Mouse (Mus musculus) lung, adult 2 months (tissue): Measurements from ENCODE around the gene Stx11.

Experiments
- CTCF ChIP-seq: fragments of 200-500 bp; IDR thresholded peaks from 2 replicates; pipeline ENCODE4 v1.5.1; 2011; ENCODE audit warnings: mild to moderate bottlenecking, low read length, control low read depth; ENCODE audit not compliant: insufficient read depth
- POLR2A ChIP-seq: fragments of 200-500 bp; IDR thresholded peaks from 2 replicates; pipeline ENCODE4 v1.6.1; 2011; ENCODE audit warnings: low read depth, mild to moderate bottlenecking, control low read depth, low read length, borderline replicate concordance; ENCODE audit errors: extremely low read depth

GRCm38 (mm10) chr10:12962238-12962637 is 1.9 kb downstream of the Stx11 start:
- TF ChIP-seq CTCF (no peak), POLR2A (no peak)
